Mouse (Mus musculus) liver, embryonic 18 days (tissue): Measurements from ENCODE around the gene Smc5. TPM values are rescaled to one million over a fixed set of nuclear protein-coding genes. Genes with fewer than 3 reads are reported as not detected.

ENCODE experiments used
- polyA plus RNA-seq: library from polyadenylated mRNA; depleted of rRNA; stranded (reverse); fragments of >200 nt; gene quantifications from 2 replicates; pipeline ENCODE4 v1.2.3, GENCODE M21; 2012; rRNA removed

The Smc5 gene
- 11.2 and 14.1 TPM in 2 replicates for polyA plus RNA-seq

DNA sequence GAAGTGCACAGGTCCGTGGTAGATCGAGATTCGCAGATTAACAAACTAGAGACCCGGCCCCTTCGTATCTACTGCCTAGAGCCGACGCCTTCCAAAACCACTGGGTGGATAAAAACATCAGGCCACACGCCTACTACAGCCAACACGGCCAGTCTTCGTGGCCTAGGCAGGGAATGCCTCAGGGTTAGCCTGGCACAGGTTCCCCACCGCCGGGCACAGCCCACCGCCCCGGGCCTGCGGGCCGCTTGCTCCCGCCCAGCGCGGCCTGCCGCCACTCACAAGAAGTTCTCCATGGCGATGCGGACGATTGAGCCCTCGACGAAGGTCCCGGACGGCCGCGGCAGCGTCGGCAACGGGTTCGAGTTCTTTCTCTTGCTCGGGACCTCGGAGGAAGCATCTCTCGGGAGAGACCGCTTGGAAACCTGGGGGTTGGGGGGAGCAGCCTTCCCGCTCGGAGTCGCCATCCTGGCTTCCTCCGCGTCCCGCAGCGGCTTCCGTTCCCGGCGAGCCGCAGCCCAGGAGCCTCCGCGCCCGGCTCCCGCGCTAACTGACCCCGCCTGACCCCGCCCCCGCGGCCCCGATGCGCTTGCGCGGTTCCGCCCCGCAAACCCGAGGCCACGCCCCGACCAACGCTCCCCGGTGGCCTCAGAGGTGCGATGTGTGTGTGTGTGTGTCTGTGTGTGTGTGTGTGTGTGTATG is at the start of gene Smc5:
Gene Smc5, minus strand, starts transcription at position 543 of the 699 bp plus-strand sequence.

Other genes starting within 250 kb of the Smc5 start
- gene Klf9, start 132.7 kb downstream of the Smc5 start, polyA plus RNA-seq: 7.1 and 9.2 TPM in 2 replicates
- 0.28 and 0.30 TPM in 2 replicates for gene Mamdc2, start 174.5 kb upstream of the Smc5 start, polyA plus RNA-seq